Mouse (Mus musculus) cerebellum, adult 2 months (tissue): ENCODE results near the gene Golga4. TPM values are rescaled to one million over a fixed set of nuclear protein-coding genes. Genes with fewer than 3 reads are reported as not detected.

Experiments
- DNase-seq, 2 experiments: peaks; one replicate each; pipeline ENCODE4 v3.0.0; 2021
- H3K27ac ChIP-seq: fragments of 200-500 bp; 2 replicates; pipeline ENCODE4 v1.5.1; 2012; ENCODE audit warnings: low read length, control low read depth, inconsistent platforms; ENCODE audit not compliant: insufficient read depth
- H3K27me3 ChIP-seq: fragments of 200-500 bp; 2 replicates; pipeline ENCODE4 v1.6.1; 2012; ENCODE audit warnings: inconsistent platforms, mild to moderate bottlenecking, low read length, moderate library complexity; ENCODE audit not compliant: control insufficient read depth, insufficient read depth
- H3K4me1 ChIP-seq: fragments of 200-500 bp; 2 replicates; pipeline ENCODE4 v1.6.1; 2011; ENCODE audit warnings: low read length; ENCODE audit not compliant: control insufficient read depth, insufficient read depth
- H3K4me3 ChIP-seq: fragments of 200-500 bp; replicated peaks from 2 replicates; pipeline ENCODE3; 2011; ENCODE audit warnings: mild to moderate bottlenecking, low read depth, low read length, control low read depth; ENCODE audit not compliant: insufficient read depth
- CTCF ChIP-seq: fragments of 200-500 bp; IDR thresholded peaks from 2 replicates; pipeline ENCODE4 v1.5.1; 2011; ENCODE audit warnings: low read depth, mild to moderate bottlenecking, control low read depth, low read length, moderate library complexity, borderline replicate concordance; ENCODE audit not compliant: insufficient read depth
- POLR2A ChIP-seq: fragments of 200-500 bp; IDR thresholded peaks from 2 replicates; pipeline ENCODE4 v1.6.1; 2011; ENCODE audit warnings: low read length, control low read depth, borderline replicate concordance; ENCODE audit not compliant: insufficient read depth
- WGBS: fragments of 180-500 bp; shearing (Covaris S2); methylation state at CpG from one replicate; pipeline ENCODE4 v1.1.7; 2018; 5-methylcytosine and 5-hydroxymethylcytosine counted together
- polyA plus RNA-seq: library from polyadenylated mRNA; depleted of rRNA; stranded (reverse); fragments of >200 nt; gene quantifications from 2 replicates; pipeline ENCODE4 v1.2.3, GENCODE M21; 2012

Gene Golga4
- polyA plus RNA-seq, 1 experiment, result 61.5 TPM

- peak; percentile 34 to 48 for DNase-seq
- 0 out of 2 replicates have a peak, but pooled peaks cover 7% of the 10 kb centered on the region for H3K4me1 ChIP-seq
- TF ChIP-seq CTCF (no peak), POLR2A (no peak)
- peak overlapping the region; percentile 70 for H3K4me3 ChIP-seq
- peak overlapping the region; percentile 48 for H3K27ac ChIP-seq
- H3K27me3 ChIP-seq, result no peaks in the 10 kb centered on the region
- under 1% methylated on average over 56 of the region's 57 CpGs for WGBS
Measured at GRCm38 (mm10) chr9:118506404-118507231, 551 bp downstream of the Golga4 start.

- WGBS, result 55% methylated on average over 6 of the region's 6 CpGs
- Histone ChIP-seq H3K27me3 (no peaks in the 10 kb centered on the region), H3K27ac (no peak overlapping the region), H3K4me3 (peak overlapping the region; percentile 43), H3K4me1 (0 out of 2 replicates have a peak, but pooled peaks cover 7% of the 10 kb centered on the region)
- TF ChIP-seq CTCF, result no peak
- no peak for TF ChIP-seq POLR2A
- DNase-seq, result no peak
Measured at GRCm38 (mm10) chr9:118507552-118507951, 1.5 kb downstream of the Golga4 start.

- Histone ChIP-seq H3K4me1 (0 out of 2 replicates have a peak, but pooled peaks cover 7% of the 10 kb centered on the region), H3K27ac (no peak overlapping the region), H3K27me3 (no peaks in the 10 kb centered on the region), H3K4me3 (no peak overlapping the region)
- TF ChIP-seq CTCF, result no peak
- no peak for TF ChIP-seq POLR2A
- no peak for DNase-seq
- 72% methylated on average over 7 of the region's 7 CpGs for WGBS
Measured at GRCm38 (mm10) chr9:118508601-118509000, 2.5 kb downstream of the Golga4 start.

- DNase-seq, result no peak
- WGBS, result 81% methylated on average over 15 of the region's 15 CpGs
- TF ChIP-seq POLR2A (no peak), CTCF (no peak)
- no peak overlapping the region for H3K4me3 ChIP-seq
- H3K4me1 ChIP-seq, result 0 out of 2 replicates have a peak, but pooled peaks cover 7% of the 10 kb centered on the region
- H3K27ac ChIP-seq, result no peak overlapping the region
- H3K27me3 ChIP-seq, result no peaks in the 10 kb centered on the region
Measured at GRCm38 (mm10) chr9:118510941-118511690, 5.0 kb downstream of the Golga4 start.

- TF ChIP-seq CTCF (no peak), POLR2A (no peak)
- WGBS, result 82% methylated on average over 3 of the region's 3 CpGs
- DNase-seq, result no peak
- Histone ChIP-seq H3K27ac (no peak overlapping the region), H3K4me1 (0 out of 2 replicates have a peak, but pooled peaks cover 7% of the 10 kb centered on the region), H3K27me3 (no peaks in the 10 kb centered on the region), H3K4me3 (no peak overlapping the region)
Measured at GRCm38 (mm10) chr9:118512681-118513233, 6.7 kb downstream of the Golga4 start.

- no peaks in the 10 kb centered on the region; the same call in 1 of the 2 replicates for H3K4me1 ChIP-seq
- TF ChIP-seq CTCF, result no peak
- no peak for TF ChIP-seq POLR2A
- 95% methylated on average over 6 of the region's 6 CpGs for WGBS
- no peaks in the 10 kb centered on the region for H3K27me3 ChIP-seq
- H3K27ac ChIP-seq, result no peak overlapping the region
- no peak for DNase-seq
- H3K4me3 ChIP-seq, result no peak overlapping the region
Measured at GRCm38 (mm10) chr9:118515476-118515875, 9.4 kb downstream of the Golga4 start.

- Histone ChIP-seq H3K27me3 (no peaks in the 10 kb centered on the region), H3K4me3 (no peak overlapping the region), H3K27ac (no peak overlapping the region), H3K4me1 (peaks cover 4% of the 10 kb centered on the region; the same call in 1 of the 2 replicates)
- no peak for DNase-seq
- WGBS, result 96% methylated on average over 3 of the region's 3 CpGs
- TF ChIP-seq CTCF, result no peak
Measured at GRCm38 (mm10) chr9:118516162-118516561, 10.1 kb downstream of the Golga4 start.
